Mouse (Mus musculus) brown adipose tissue, adult 24 weeks (tissue): ENCODE measurements around the gene 2210016L21Rik. TPM values are rescaled to one million over a fixed set of nuclear protein-coding genes. Genes with fewer than 3 reads are reported as not detected.

Source experiments
- H3K27ac ChIP-seq: fragments of 200-500 bp; replicated peaks from 2 replicates; pipeline ENCODE4 v1.5.1; 2012; ENCODE audit warnings: low read depth, mild to moderate bottlenecking, low read length
- H3K4me1 ChIP-seq: fragments of 200-500 bp; 2 replicates; pipeline ENCODE4 v1.6.1; 2012; ENCODE audit warnings: low read length, mixed read lengths; ENCODE audit not compliant: control insufficient read depth, insufficient read depth, insufficient read length
- H3K4me3 ChIP-seq: fragments of 200-500 bp; 2 replicates; pipeline ENCODE4 v1.5.1; 2012; ENCODE audit warnings: low read depth, mild to moderate bottlenecking, low read length, moderate library complexity; ENCODE audit not compliant: insufficient read depth
- polyA plus RNA-seq: library from polyadenylated mRNA; stranded (reverse); fragments of >200 nt; gene quantifications from 2 replicates; pipeline ENCODE4 v1.2.4, GENCODE M21; 2012; ENCODE audit not compliant: missing spikeins, insufficient read depth, insufficient read length

The 2210016L21Rik gene
- polyA plus RNA-seq, 1 experiment, result 11.2 TPM

GRCm38 (mm10) chr5:114979250-114980121 is 37.5 kb downstream of the 2210016L21Rik start:
- no peaks in the 10 kb centered on the region for H3K4me1 ChIP-seq
- peak overlapping the region; percentile 51 for H3K4me3 ChIP-seq
- no peak overlapping the region for H3K27ac ChIP-seq

GRCm38 (mm10) chr5:114980122-114980748 is 38.3 kb downstream of the 2210016L21Rik start:
- Histone ChIP-seq H3K4me1 (no peaks in the 10 kb centered on the region), H3K27ac (no peak overlapping the region), H3K4me3 (peak overlapping the region; percentile 51)

- Histone ChIP-seq H3K27ac (no peak overlapping the region), H3K4me3 (no peak overlapping the region), H3K4me1 (no peaks in the 10 kb centered on the region)
These were observed 40.0 kb downstream of the 2210016L21Rik start for GRCm38 (mm10) chr5:114982001-114982400.

GRCm38 (mm10) chr5:114985074-114985473 is 43.1 kb downstream of the 2210016L21Rik start:
- Histone ChIP-seq H3K27ac (no peak overlapping the region), H3K4me1 (no peaks in the 10 kb centered on the region), H3K4me3 (no peak overlapping the region)

- Histone ChIP-seq H3K27ac (no peak overlapping the region), H3K4me1 (no peaks in the 10 kb centered on the region), H3K4me3 (no peak overlapping the region)
These were observed 54.5 kb downstream of the 2210016L21Rik start for GRCm38 (mm10) chr5:114996447-114996846.

- Histone ChIP-seq H3K4me1 (no peaks in the 10 kb centered on the region), H3K27ac (no peak overlapping the region), H3K4me3 (no peak overlapping the region)
These were observed 55.4 kb downstream of the 2210016L21Rik start for GRCm38 (mm10) chr5:114997327-114997726.

Other genes with a start within 250 kb of the 2210016L21Rik start
- 1.5 and 4.4 TPM in 2 replicates for gene Tchp, start 234.4 kb upstream of the 2210016L21Rik start, polyA plus RNA-seq
- gene Ankrd13a, start 167.5 kb upstream of the 2210016L21Rik start, polyA plus RNA-seq, result 37.1 and 53.8 TPM in 2 replicates
- gene Git2, start 166.6 kb upstream of the 2210016L21Rik start, polyA plus RNA-seq, result 15.1 and 17.6 TPM in 2 replicates
- gene 1500011B03Rik, start 118.7 kb upstream of the 2210016L21Rik start, polyA plus RNA-seq, result 2.1 and 5.5 TPM in 2 replicates
- not detected in 2 replicates for gene 4930519G04Rik, start 88.5 kb upstream of the 2210016L21Rik start, polyA plus RNA-seq
- gene Gm9936, start 83.5 kb upstream of the 2210016L21Rik start, polyA plus RNA-seq, result not detected in 2 replicates
- 3.3 and 5.9 TPM in 2 replicates for gene Oasl2, start 45.2 kb upstream of the 2210016L21Rik start, polyA plus RNA-seq
- gene Oasl1, start 18.9 kb upstream of the 2210016L21Rik start, polyA plus RNA-seq, result 1.2 TPM in 1 of 2 replicates, not detected in the other
- gene Hnf1a, start 28.9 kb downstream of the 2210016L21Rik start, polyA plus RNA-seq, result not detected in 2 replicates
- gene Sppl3, start 69.0 kb downstream of the 2210016L21Rik start, polyA plus RNA-seq, result 15.8 and 15.9 TPM in 2 replicates
- gene Gm10401, start 156.1 kb downstream of the 2210016L21Rik start, polyA plus RNA-seq, result not detected in 2 replicates
- 345 and 375 TPM in 2 replicates for gene Acads, start 177.2 kb downstream of the 2210016L21Rik start, polyA plus RNA-seq
- gene Unc119b, start 192.8 kb downstream of the 2210016L21Rik start, polyA plus RNA-seq, result 9.4 and 11.0 TPM in 2 replicates
- 49.5 and 76.9 TPM in 2 replicates for gene Mlec, start 216.0 kb downstream of the 2210016L21Rik start, polyA plus RNA-seq